Mouse (Mus musculus) liver, embryonic 14.5 days (tissue): ENCODE data around the gene Zbtb21.

ENCODE experiments used
- CTCF ChIP-seq: IDR thresholded peaks from 2 replicates; pipeline ENCODE4 v1.5.1; 2016; ENCODE audit warnings: antibody characterized with exemption, low read depth, control low read depth
- EP300 ChIP-seq: IDR thresholded peaks from 2 replicates; pipeline ENCODE4 v1.6.1; 2016; ENCODE audit warnings: antibody characterized with exemption, low read depth

DNA sequence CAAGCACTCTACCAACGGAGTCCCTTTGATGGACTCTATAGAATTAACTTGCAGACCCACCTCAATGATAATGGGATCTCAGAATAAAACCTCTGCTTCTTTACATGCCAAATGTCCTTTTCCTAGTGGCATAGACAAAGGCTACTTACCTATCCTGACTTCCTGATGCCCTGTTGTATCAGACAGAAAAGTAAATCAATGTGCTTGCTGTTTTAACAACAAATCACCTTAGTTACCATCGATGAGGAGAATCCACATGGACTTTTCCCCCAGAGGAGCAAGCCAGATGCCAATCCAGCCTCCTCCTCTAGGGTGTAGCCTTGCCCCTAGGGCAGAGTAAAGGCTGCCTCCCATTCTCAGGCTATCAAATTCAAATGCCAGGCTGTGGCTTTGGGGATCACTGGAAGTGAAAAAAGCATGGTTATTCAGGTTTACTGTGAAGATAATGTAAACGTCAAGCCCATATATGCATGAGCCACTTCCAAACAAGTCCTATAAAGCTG, 21.9 kb downstream of the Zbtb21 start:
- peak; percentile 20; the same call in 1 of the 2 replicates for TF ChIP-seq CTCF
- TF ChIP-seq EP300, result no peak
